8 mouse cellular contexts compared by ENCODE assay signal in the genomic region with DNA sequence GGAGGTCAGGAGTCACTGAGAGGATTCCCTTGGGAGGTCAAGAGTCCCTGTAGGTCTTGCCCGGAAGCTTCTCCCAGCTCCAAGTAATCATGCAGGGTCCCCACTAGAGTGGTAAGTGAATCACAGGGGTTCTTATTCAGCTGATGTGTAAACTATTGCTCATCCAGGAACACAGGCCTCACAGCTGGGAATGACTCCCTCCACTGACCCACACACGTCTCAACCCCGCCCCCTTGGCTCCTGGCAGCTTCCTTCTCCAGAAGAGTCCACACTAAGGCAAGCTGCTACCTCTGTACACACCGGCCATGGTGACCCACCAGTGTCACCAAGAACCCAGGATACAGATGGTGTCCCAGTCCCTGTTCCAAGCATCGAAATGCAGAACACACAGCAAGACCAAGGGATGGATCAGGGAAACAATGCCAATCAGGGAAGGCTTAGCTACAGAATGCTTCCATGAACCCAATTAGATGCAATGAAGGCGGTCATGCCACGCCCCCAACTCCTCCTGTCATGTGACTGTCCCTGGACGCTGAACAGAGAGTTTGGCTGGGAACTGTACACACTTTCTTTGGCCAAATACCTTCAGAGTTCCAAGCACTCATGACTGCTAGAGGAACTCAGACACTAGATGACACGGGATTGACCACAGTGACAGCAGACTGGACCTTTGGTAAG. TPM values are rescaled to one million over a fixed set of nuclear protein-coding genes. Genes with fewer than 3 reads are reported as not detected.
A peak's percentile ranks its signal among the peaks of the same experiment; 100 is the strongest.
DNase-seq lines count a peak whose midpoint lies in the region; ATAC-seq and TF ChIP-seq lines count a peak whose summit lies in the region.

No protein-coding gene starts in this region.

- no peaks in the 10 kb centered on the region for H3K9me3 ChIP-seq in midbrain, postnatal 0 days (ENCODE audit: low read length)
- H3K9me3 ChIP-seq in midbrain, embryonic 14.5 days (ENCODE audit: control insufficient read depth, low read length), result no peaks in the 10 kb centered on the region
- no peaks in the 10 kb centered on the region for H3K9me3 ChIP-seq in heart, embryonic 16.5 days (replicated peaks; ENCODE audit: control insufficient read depth, low read length)

- ATAC-seq in midbrain, postnatal 0 days (ENCODE audit: low FRiP score), result no peak
- ATAC-seq in midbrain, embryonic 14.5 days (ENCODE audit: low FRiP score, low TSS enrichment), result no peak
- 0 out of 2 replicates have a peak, but pooled peaks have one; percentile 28 for ATAC-seq in heart, embryonic 16.5 days (replicated peaks; ENCODE audit: extremely low read depth, insufficient read depth, low FRiP score)

- no peak overlapping the region for H3K4me2 ChIP-seq in midbrain, postnatal 0 days (ENCODE audit: low read depth, low read length, poor library complexity, severe bottlenecking)
- no peak overlapping the region for H3K4me2 ChIP-seq in midbrain, embryonic 14.5 days (ENCODE audit: low read length)
- H3K4me2 ChIP-seq in heart, embryonic 16.5 days (ENCODE audit: low read depth, low read length), result no peak overlapping the region

- no peaks in the 10 kb centered on the region for H3K27me3 ChIP-seq in midbrain, postnatal 0 days (ENCODE audit: insufficient read depth, low read length)
- no peaks in the 10 kb centered on the region for H3K27me3 ChIP-seq in midbrain, embryonic 14.5 days (ENCODE audit: control insufficient read depth, insufficient read depth, low read length)
- no peaks in the 10 kb centered on the region for H3K27me3 ChIP-seq in heart, embryonic 16.5 days (ENCODE audit: control insufficient read depth, insufficient read depth, low read length)

- no peak for TF ChIP-seq POLR2A in brain, embryonic 14.5 days (IDR thresholded peaks at IDR 0.05; ENCODE audit: borderline replicate concordance, extremely low read depth, insufficient read depth, insufficient read length, poor library complexity, severe bottlenecking)

- no peak for TF ChIP-seq CTCF in midbrain, postnatal 0 days (IDR thresholded peaks at IDR 0.05)
- no peak for TF ChIP-seq CTCF in brain, embryonic 14.5 days (IDR thresholded peaks at IDR 0.05; ENCODE audit: borderline replicate concordance, extremely low read depth, insufficient read depth, insufficient read length)

- 59% methylated on average over 9 of the region's 9 CpGs for WGBS in midbrain, postnatal 0 days
- 73% methylated on average over 9 of the region's 9 CpGs for WGBS in midbrain, embryonic 14.5 days
- WGBS in heart, embryonic 16.5 days, result 50% methylated on average over 9 of the region's 9 CpGs

- H3K36me3 ChIP-seq in midbrain, postnatal 0 days (ENCODE audit: insufficient read depth, low read length), result 0 out of 2 replicates have a peak, but pooled peaks cover 6% of the 10 kb centered on the region
- H3K36me3 ChIP-seq in midbrain, embryonic 14.5 days (ENCODE audit: control insufficient read depth, insufficient read depth, low read length), result peaks cover 18% of the 10 kb centered on the region; the same call in 1 of the 2 replicates
- no peaks in the 10 kb centered on the region; the same call in 1 of the 2 replicates for H3K36me3 ChIP-seq in heart, embryonic 16.5 days (ENCODE audit: control insufficient read depth, insufficient read depth)

- peaks cover 8% of the 10 kb centered on the region; the same call in 1 of the 2 replicates for H3K4me1 ChIP-seq in midbrain, postnatal 0 days (ENCODE audit: insufficient read depth, low read length)
- peaks cover 26% of the 10 kb centered on the region for H3K4me1 ChIP-seq in midbrain, embryonic 14.5 days (ENCODE audit: control insufficient read depth, insufficient read depth, low read length)
- H3K4me1 ChIP-seq in heart, embryonic 16.5 days (ENCODE audit: control insufficient read depth, insufficient read depth, low read length), result peaks cover 34% of the 10 kb centered on the region

- no peak overlapping the region for H3K4me3 ChIP-seq in midbrain, postnatal 0 days (ENCODE audit: low read depth, low read length)
- no peak overlapping the region for H3K4me3 ChIP-seq in midbrain, embryonic 14.5 days (replicated peaks; ENCODE audit: low read depth, low read length)
- H3K4me3 ChIP-seq in heart, embryonic 16.5 days (ENCODE audit: low read length), result no peak overlapping the region

- H3K9ac ChIP-seq in midbrain, postnatal 0 days (replicated peaks; ENCODE audit: low read length, poor library complexity, severe bottlenecking), result no peak overlapping the region
- no peak overlapping the region for H3K9ac ChIP-seq in midbrain, embryonic 14.5 days (replicated peaks; ENCODE audit: low read length)
- H3K9ac ChIP-seq in heart, embryonic 16.5 days (ENCODE audit: low read length), result no peak overlapping the region

- peak; percentile 58 for DNase-seq in midbrain, postnatal 0 days (ENCODE audit: low spot score)
- no peak for DNase-seq in midbrain, embryonic 14.5 days
- peak; percentile 47 for DNase-seq in brain, embryonic 14.5 days (ENCODE audit: low read depth)
- peak; percentile 85 to 87 for DNase-seq in lung, adult 18-20 months
- DNase-seq in embryo, embryonic 11 days, result no peak
- no peak for DNase-seq in layer of hippocampus, postnatal 10 days (ENCODE audit: low spot score in 2 of 2)
- no peak for DNase-seq in right cerebral cortex, adult 18-20 months

- no peak overlapping the region for H3K27ac ChIP-seq in midbrain, postnatal 0 days (ENCODE audit: low read depth, low read length)
- no peak overlapping the region for H3K27ac ChIP-seq in midbrain, embryonic 14.5 days (replicated peaks; ENCODE audit: low read depth, low read length)
- peak overlapping the region; percentile 39 for H3K27ac ChIP-seq in heart, embryonic 16.5 days (ENCODE audit: low read length)

RNA-seq across cellular contexts. Expression of gene Ssh1, which starts 18.0 kb away (rescaled TPM):
- 14.0 and 14.3 TPM in 2 replicates for total RNA-seq in midbrain, postnatal 0 days (2014; rRNA removed)
- 9.8 and 12.4 TPM in 2 replicates for polyA plus RNA-seq in midbrain, postnatal 0 days (2015; fragmentation: Nextera tagmentation; extraction: Ambion mirVana)
- polyA plus RNA-seq in midbrain, embryonic 14.5 days (2014; fragmentation: Nextera tagmentation; extraction: Ambion mirVana), result 15.5 and 22.4 TPM in 2 replicates
- polyA plus RNA-seq in brain, embryonic 14.5 days (2012; rRNA removed), result 12.2 and 19.2 TPM in 2 replicates
- 8.6 and 9.1 TPM in 2 replicates for polyA plus RNA-seq in heart, embryonic 16.5 days (2015; fragmentation: Nextera tagmentation; extraction: Ambion mirVana)
- total RNA-seq in layer of hippocampus, postnatal 10 days (2021), result 10 to 100 TPM; 25.7 to 27.1 TPM

RNA-seq across cellular contexts. Expression of gene Dao, which starts 27.8 kb away (rescaled TPM):
- not detected in 2 replicates for total RNA-seq in midbrain, postnatal 0 days (2014; rRNA removed)
- polyA plus RNA-seq in midbrain, postnatal 0 days (2015; fragmentation: Nextera tagmentation; extraction: Ambion mirVana), result 0.09 TPM in 1 of 2 replicates, not detected in the other
- not detected in 2 replicates for polyA plus RNA-seq in midbrain, embryonic 14.5 days (2014; fragmentation: Nextera tagmentation; extraction: Ambion mirVana)
- not detected in 2 replicates for polyA plus RNA-seq in brain, embryonic 14.5 days (2012; rRNA removed)
- not detected in 2 replicates for polyA plus RNA-seq in heart, embryonic 16.5 days (2015; fragmentation: Nextera tagmentation; extraction: Ambion mirVana)
- not detected for total RNA-seq in layer of hippocampus, postnatal 10 days (2021)

Comparison
In these comparisons a context has a peak if more than half of its experiments do, and no peak if none do; other contexts are left out.
1. DNase-seq: peak in midbrain, postnatal 0 days (single experiment), brain, embryonic 14.5 days (single experiment) and lung, adult 18-20 months (2 of 2); none in midbrain, embryonic 14.5 days (single experiment), embryo, embryonic 11 days (single experiment), layer of hippocampus, postnatal 10 days (0 of 2) and right cerebral cortex, adult 18-20 months (single experiment).